24 mouse cellular contexts compared by ENCODE assay signal in the genomic region with DNA sequence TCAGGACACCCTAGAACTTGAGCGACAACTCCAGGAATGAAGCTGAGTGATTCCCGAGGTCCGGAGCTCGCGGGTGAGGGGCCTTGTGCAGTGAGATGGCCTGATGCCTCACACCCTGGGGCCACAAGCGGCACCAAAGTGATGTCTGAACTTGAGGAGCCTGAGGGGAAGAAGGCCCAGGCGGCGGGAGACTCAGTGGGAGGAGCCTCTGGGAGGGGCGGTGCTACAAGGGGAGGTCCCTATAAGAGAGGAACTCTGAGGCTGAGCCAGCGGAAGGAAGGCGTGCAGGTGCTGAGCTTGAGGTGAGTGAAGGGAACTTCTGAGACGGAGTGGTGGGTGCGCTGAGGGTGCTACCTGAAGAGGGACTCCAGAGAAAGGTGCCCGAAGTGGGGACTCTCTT. TPM values are rescaled to one million over a fixed set of nuclear protein-coding genes. Genes with fewer than 3 reads are reported as not detected.
DNase-seq lines count a peak whose midpoint lies in the region; ATAC-seq and TF ChIP-seq lines count a peak whose summit lies in the region.
"Had no signal": no experiment of that assay in that cellular context is flagged by ENCODE, and none has a peak within 500 bp of the region (broad histone marks: within the 10 kb centered on the region; RNA-seq: fewer than 3 reads in every experiment).

A gene (plus strand): TSS at position 252 of the 400 bp plus-strand sequence.

- DNase-seq in liver, embryonic 11.5 days (ENCODE audit: low spot score), result no peak
- peak; percentile 87 for DNase-seq in R1 (ENCODE audit: low read depth, low spot score)
- no peak for DNase-seq in retina, embryonic 14.5 days (ENCODE audit: low spot score)
- DNase-seq: adrenal gland, adult 8-10 months; cerebellum, adult 18-20 months; cerebellum, postnatal 25 days; heart, postnatal 4 days; kidney, adult 8-10 months; kidney, postnatal 25 days; lung, embryonic 14.5 days; midbrain, embryonic 14.5 days; right cerebral cortex, adult 18-20 months had no signal

- no peaks in the 10 kb centered on the region for H3K36me3 ChIP-seq in liver, embryonic 15.5 days (replicated peaks)
- no peaks in the 10 kb centered on the region for H3K36me3 ChIP-seq in liver, embryonic 11.5 days (ENCODE audit: control insufficient read depth, insufficient read depth, low read length)
- H3K36me3 ChIP-seq in E14TG2a.4 (ENCODE audit: insufficient read depth, low read length), result no peaks in the 10 kb centered on the region
- H3K36me3 ChIP-seq in testis, adult 2 months (ENCODE audit: control insufficient read depth, insufficient read depth, low read length), result no peaks in the 10 kb centered on the region
- H3K36me3 ChIP-seq in heart, embryonic 12.5 days, result no peaks in the 10 kb centered on the region
- H3K36me3 ChIP-seq: embryonic facial prominence, embryonic 12.5 days; forebrain, embryonic 12.5 days; hindbrain, embryonic 15.5 days; intestine, embryonic 15.5 days; limb, embryonic 13.5 days; neural tube, embryonic 13.5 days; stomach, embryonic 15.5 days had no signal

- H3K9ac ChIP-seq in liver, embryonic 15.5 days, result no peak within 1 kb of the TSS
- H3K9ac ChIP-seq in liver, embryonic 11.5 days (ENCODE audit: low read depth, low read length), result no peak within 1 kb of the TSS
- no peak within 1 kb of the TSS for H3K9ac ChIP-seq in heart, embryonic 12.5 days
- H3K9ac ChIP-seq: embryonic facial prominence, embryonic 12.5 days; forebrain, embryonic 12.5 days; hindbrain, embryonic 15.5 days; intestine, embryonic 15.5 days; limb, embryonic 13.5 days; lung, embryonic 14.5 days; neural tube, embryonic 13.5 days; stomach, embryonic 15.5 days had no signal

- TF ChIP-seq POLR2A in testis, adult 2 months (IDR thresholded peaks at IDR 0.05; ENCODE audit: control insufficient read depth, low read depth, low read length), result no peak

- no peak within 1 kb of the TSS for H3K4me3 ChIP-seq in liver, embryonic 15.5 days (replicated peaks)
- no peak within 1 kb of the TSS for H3K4me3 ChIP-seq in liver, embryonic 11.5 days (ENCODE audit: low read depth, low read length)
- H3K4me3 ChIP-seq in E14TG2a.4 (replicated peaks; ENCODE audit: low read length), result peak within 1 kb of the TSS; percentile 61
- H3K4me3 ChIP-seq in testis, adult 2 months (ENCODE audit: control insufficient read depth, low read depth, low read length), result peak within 1 kb of the TSS; percentile 56
- H3K4me3 ChIP-seq in heart, embryonic 12.5 days, result no peak within 1 kb of the TSS
- H3K4me3 ChIP-seq: embryonic facial prominence, embryonic 12.5 days; forebrain, embryonic 12.5 days; hindbrain, embryonic 15.5 days; intestine, embryonic 15.5 days; limb, embryonic 13.5 days; megakaryocyte, embryonic 14.5 days; neural tube, embryonic 13.5 days; stomach, embryonic 15.5 days had no signal

- no peak within 1 kb of the TSS for H3K27ac ChIP-seq in liver, embryonic 15.5 days (replicated peaks)
- no peak within 1 kb of the TSS for H3K27ac ChIP-seq in liver, embryonic 11.5 days (ENCODE audit: low read depth, low read length)
- 0 out of 2 replicates have a peak within 1 kb of the TSS, but pooled peaks have one; percentile 19 for H3K27ac ChIP-seq in testis, adult 2 months (ENCODE audit: control insufficient read depth, insufficient read depth, low read depth, low read length)
- H3K27ac ChIP-seq in heart, embryonic 12.5 days (ENCODE audit: poor library complexity, severe bottlenecking), result no peak within 1 kb of the TSS
- H3K27ac ChIP-seq: embryonic facial prominence, embryonic 12.5 days; forebrain, embryonic 12.5 days; hindbrain, embryonic 15.5 days; intestine, embryonic 15.5 days; limb, embryonic 13.5 days; neural tube, embryonic 13.5 days; stomach, embryonic 15.5 days had no signal

- no peaks in the 10 kb centered on the region for H3K4me1 ChIP-seq in liver, embryonic 15.5 days (replicated peaks)
- no peaks in the 10 kb centered on the region for H3K4me1 ChIP-seq in liver, embryonic 11.5 days (replicated peaks; ENCODE audit: control insufficient read depth, insufficient read depth, low read length)
- H3K4me1 ChIP-seq in E14TG2a.4 (replicated peaks; ENCODE audit: low read depth, low read length), result peaks cover 14% of the 10 kb centered on the region
- H3K4me1 ChIP-seq in testis, adult 2 months (ENCODE audit: control insufficient read depth, insufficient read depth, low read length), result peaks cover 6% of the 10 kb centered on the region
- no peaks in the 10 kb centered on the region for H3K4me1 ChIP-seq in heart, embryonic 12.5 days (replicated peaks)
- H3K4me1 ChIP-seq: embryonic facial prominence, embryonic 12.5 days; forebrain, embryonic 12.5 days; hindbrain, embryonic 15.5 days; intestine, embryonic 15.5 days; limb, embryonic 13.5 days; neural tube, embryonic 13.5 days; stomach, embryonic 15.5 days had no signal

- H3K9me3 ChIP-seq in liver, embryonic 15.5 days (replicated peaks), result no peaks in the 10 kb centered on the region
- no peaks in the 10 kb centered on the region for H3K9me3 ChIP-seq in liver, embryonic 11.5 days (ENCODE audit: control insufficient read depth, low read length)
- peaks cover 5% of the 10 kb centered on the region for H3K9me3 ChIP-seq in E14TG2a.4 (ENCODE audit: low read length)
- peaks cover 13% of the 10 kb centered on the region; the same call in 1 of the 2 replicates for H3K9me3 ChIP-seq in heart, embryonic 12.5 days (replicated peaks)
- H3K9me3 ChIP-seq: forebrain, embryonic 12.5 days; hindbrain, embryonic 15.5 days; intestine, embryonic 15.5 days; limb, embryonic 13.5 days; neural tube, embryonic 13.5 days; stomach, embryonic 15.5 days had no signal

- 61% methylated on average over 14 of the region's 14 CpGs for WGBS in liver, embryonic 15.5 days (ENCODE audit: insufficient replicate concordance)
- 52% methylated on average over 14 of the region's 14 CpGs for WGBS in liver, embryonic 11.5 days
- 51% methylated on average over 14 of the region's 14 CpGs for WGBS in heart, embryonic 12.5 days

- H3K4me2 ChIP-seq in liver, embryonic 15.5 days, result no peak within 1 kb of the TSS
- no peak within 1 kb of the TSS for H3K4me2 ChIP-seq in liver, embryonic 11.5 days
- no peak within 1 kb of the TSS for H3K4me2 ChIP-seq in heart, embryonic 12.5 days
- H3K4me2 ChIP-seq: embryonic facial prominence, embryonic 12.5 days; forebrain, embryonic 12.5 days; hindbrain, embryonic 15.5 days; intestine, embryonic 15.5 days; limb, embryonic 13.5 days; lung, embryonic 14.5 days; neural tube, embryonic 13.5 days; stomach, embryonic 15.5 days had no signal

- no peaks in the 10 kb centered on the region for H3K27me3 ChIP-seq in liver, embryonic 15.5 days
- 0 out of 2 replicates have a peak, but pooled peaks cover 4% of the 10 kb centered on the region for H3K27me3 ChIP-seq in liver, embryonic 11.5 days (replicated peaks; ENCODE audit: control insufficient read depth, insufficient read depth, low read length)
- peaks cover 11% of the 10 kb centered on the region; the same call in 1 of the 2 replicates for H3K27me3 ChIP-seq in E14TG2a.4 (ENCODE audit: insufficient read depth, low read length)
- no peaks in the 10 kb centered on the region for H3K27me3 ChIP-seq in testis, adult 2 months (ENCODE audit: control insufficient read depth, insufficient read depth, low read length)
- H3K27me3 ChIP-seq in heart, embryonic 12.5 days (replicated peaks), result peaks cover 12% of the 10 kb centered on the region; the same call in 1 of the 2 replicates
- H3K27me3 ChIP-seq: embryonic facial prominence, embryonic 12.5 days; forebrain, embryonic 12.5 days; hindbrain, embryonic 15.5 days; intestine, embryonic 15.5 days; limb, embryonic 13.5 days; neural tube, embryonic 13.5 days; stomach, embryonic 15.5 days had no signal

- no peak for ATAC-seq in liver, embryonic 15.5 days (ENCODE audit: insufficient read depth)
- no peak for ATAC-seq in liver, embryonic 11.5 days (replicated peaks; ENCODE audit: low FRiP score)
- no peak for ATAC-seq in heart, embryonic 12.5 days (ENCODE audit: insufficient number of reproducible peaks, low FRiP score)
- ATAC-seq: intestine, embryonic 15.5 days had no signal

- TF ChIP-seq CTCF in E14TG2a.4 (conservative IDR thresholded peaks at IDR 0.05; ENCODE audit: low read length), result no peak
- no peak for TF ChIP-seq CTCF in testis, adult 2 months (IDR thresholded peaks at IDR 0.05; ENCODE audit: control insufficient read depth, insufficient read depth, insufficient replicate concordance, low read depth, low read length)

RNA-seq across cellular contexts. Expression of the gene that starts here (rescaled TPM):
- polyA plus RNA-seq in liver, embryonic 15.5 days (2015; fragmentation: Nextera tagmentation; extraction: Ambion mirVana), result 11.0 and 12.3 TPM in 2 replicates
- polyA plus RNA-seq in liver, embryonic 11.5 days (2014; fragmentation: Nextera tagmentation; extraction: Ambion mirVana), result 6.8 and 8.2 TPM in 2 replicates
- 101 and 141 TPM in 2 replicates for polyA plus RNA-seq in testis, adult 2 months (2012; rRNA removed)
- 0.57 and 1.4 TPM in 2 replicates for polyA plus RNA-seq in heart, embryonic 12.5 days (2016; fragmentation: Nextera tagmentation; extraction: Ambion mirVana)
- polyA plus RNA-seq: forebrain, embryonic 12.5 days; neural tube, embryonic 13.5 days had no signal

Comparison
In these comparisons a context has a peak if more than half of its experiments do, and no peak if none do; other contexts are left out.
1. H3K4me3 ChIP-seq: peak in E14TG2a.4 (single experiment) and testis, adult 2 months (single experiment); none in liver, embryonic 15.5 days (single experiment), liver, embryonic 11.5 days (single experiment) and heart, embryonic 12.5 days (single experiment).